Mouse (Mus musculus) heart, embryonic 10.5 days (tissue): ENCODE data around the gene Lamc2. TPM values are rescaled to one million over a fixed set of nuclear protein-coding genes. Genes with fewer than 3 reads are reported as not detected.

ENCODE experiments used
- DNase-seq: peaks from one replicate; pipeline ENCODE4 v3.0.0-alpha.2; 2017; ENCODE audit warnings: low spot score
- H3K27ac ChIP-seq: fragments of 300-500 bp; sonication (generic); 2 replicates; pipeline ENCODE4 v1.5.1; 2016; ENCODE audit warnings: mild to moderate bottlenecking
- H3K27me3 ChIP-seq: fragments of 300-500 bp; sonication (generic); 2 replicates; pipeline ENCODE4 v1.6.1; 2016; ENCODE audit warnings: mild to moderate bottlenecking; ENCODE audit not compliant: poor library complexity, insufficient read depth, severe bottlenecking
- H3K36me3 ChIP-seq: fragments of 300-500 bp; sonication (generic); 2 replicates; pipeline ENCODE4 v1.6.1; 2016; ENCODE audit warnings: mild to moderate bottlenecking, moderate library complexity
- H3K4me1 ChIP-seq: fragments of 300-500 bp; sonication (generic); 2 replicates; pipeline ENCODE4 v1.6.1; 2016; ENCODE audit warnings: mild to moderate bottlenecking
- H3K4me3 ChIP-seq: fragments of 300-500 bp; sonication (generic); 2 replicates; pipeline ENCODE4 v1.5.1; 2016; ENCODE audit warnings: mild to moderate bottlenecking, moderate library complexity
- H3K9me3 ChIP-seq: fragments of 300-500 bp; sonication (generic); 2 replicates; pipeline ENCODE4 v1.6.1; 2016; ENCODE audit warnings: mild to moderate bottlenecking, moderate library complexity
- WGBS: fragments of 180-500 bp; shearing (Covaris S2); methylation state at CpG from one replicate; pipeline ENCODE4 v1.1.7; 2016; 5-methylcytosine and 5-hydroxymethylcytosine counted together
- polyA plus RNA-seq: library from polyadenylated mRNA; unstranded; fragments of >200 nt; fragmentation: Nextera tagmentation; extraction: Ambion mirVana; gene quantifications from 2 replicates; pipeline ENCODE4 v1.2.1, GENCODE M21; 2016

Gene Lamc2
- polyA plus RNA-seq, 1 experiment from 2014 or later: 4.9 TPM

DNA sequence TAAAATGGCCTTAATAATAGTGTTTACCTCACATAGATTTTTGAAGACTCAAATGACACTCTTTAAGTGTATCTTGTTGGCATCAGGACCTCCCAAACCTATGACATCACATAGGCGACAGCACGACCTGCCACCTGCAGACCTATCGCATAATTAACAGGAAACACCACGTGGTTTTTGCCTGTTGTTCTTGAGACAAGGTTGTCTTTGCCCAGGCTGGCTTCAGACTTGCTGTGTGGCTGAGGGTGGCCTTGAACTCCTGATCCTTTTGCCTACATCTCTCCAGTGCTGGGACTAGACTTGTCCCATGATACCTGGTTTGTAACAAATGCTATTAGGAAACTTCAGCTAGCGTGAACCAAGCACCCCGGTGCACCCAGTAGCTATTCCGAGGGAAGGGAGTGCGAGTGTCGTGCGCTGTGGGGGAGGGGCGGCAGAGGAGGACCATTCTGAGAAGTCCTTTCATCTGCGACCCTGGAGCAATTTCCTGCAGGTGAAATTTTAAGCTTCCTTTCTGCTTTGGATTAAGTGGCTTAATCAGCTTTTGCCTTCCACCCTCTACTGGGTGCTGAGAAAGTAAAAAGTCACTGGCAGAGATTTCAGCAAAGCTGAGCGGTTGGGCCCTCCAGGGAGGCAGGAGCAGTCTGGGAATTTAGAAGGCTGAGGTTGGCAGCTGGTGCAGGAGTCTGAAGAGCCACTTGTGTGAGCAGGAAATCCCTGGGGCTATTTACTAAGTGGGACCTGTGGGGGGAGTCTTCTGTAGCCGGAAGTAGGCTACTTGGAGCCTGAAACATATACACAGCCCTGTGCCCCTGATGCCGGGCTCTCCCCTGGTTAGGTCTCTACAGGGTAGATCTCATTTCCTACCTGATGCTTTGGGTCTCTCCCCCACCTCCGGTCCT is 90.2 kb downstream of the Lamc2 start:
- WGBS: 16% methylated on average over 16 of the region's 16 CpGs
- no peak for DNase-seq
- Histone ChIP-seq H3K36me3 (no peaks in the 10 kb centered on the region), H3K9me3 (no peaks in the 10 kb centered on the region), H3K4me3 (no peak overlapping the region), H3K4me1 (peaks cover 62% of the 10 kb centered on the region), H3K27ac (peak overlapping the region; percentile 37; the same call in 1 of the 2 replicates), H3K27me3 (no peaks in the 10 kb centered on the region; the same call in 1 of the 2 replicates)

DNA sequence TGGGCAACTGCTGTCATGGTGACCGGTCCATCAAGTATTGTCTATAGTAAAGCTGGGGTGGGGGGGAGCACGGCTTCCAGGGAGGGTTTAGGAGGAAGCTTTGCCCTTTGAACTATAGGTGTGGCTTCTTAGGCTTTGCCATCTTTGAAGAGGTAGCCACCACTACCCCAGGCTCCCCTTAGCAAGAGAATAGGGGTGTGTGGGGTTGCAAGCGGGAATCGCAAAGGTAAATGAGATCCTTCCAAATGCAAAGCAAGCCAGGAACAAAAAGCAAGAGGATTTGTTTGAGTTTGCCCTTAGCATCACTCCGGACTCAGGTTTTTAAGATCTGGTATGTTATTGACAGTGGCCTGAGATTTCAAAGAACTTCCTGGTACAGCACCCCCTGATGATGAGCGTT is 90.9 kb downstream of the Lamc2 start:
- 57% methylated on average over 6 of the region's 6 CpGs for WGBS
- H3K9me3 ChIP-seq: no peaks in the 10 kb centered on the region
- H3K27ac ChIP-seq: no peak overlapping the region
- no peak overlapping the region for H3K4me3 ChIP-seq
- no peak for DNase-seq
- no peaks in the 10 kb centered on the region for H3K36me3 ChIP-seq
- peaks cover 59% of the 10 kb centered on the region for H3K4me1 ChIP-seq
- H3K27me3 ChIP-seq: no peaks in the 10 kb centered on the region; the same call in 1 of the 2 replicates

DNA sequence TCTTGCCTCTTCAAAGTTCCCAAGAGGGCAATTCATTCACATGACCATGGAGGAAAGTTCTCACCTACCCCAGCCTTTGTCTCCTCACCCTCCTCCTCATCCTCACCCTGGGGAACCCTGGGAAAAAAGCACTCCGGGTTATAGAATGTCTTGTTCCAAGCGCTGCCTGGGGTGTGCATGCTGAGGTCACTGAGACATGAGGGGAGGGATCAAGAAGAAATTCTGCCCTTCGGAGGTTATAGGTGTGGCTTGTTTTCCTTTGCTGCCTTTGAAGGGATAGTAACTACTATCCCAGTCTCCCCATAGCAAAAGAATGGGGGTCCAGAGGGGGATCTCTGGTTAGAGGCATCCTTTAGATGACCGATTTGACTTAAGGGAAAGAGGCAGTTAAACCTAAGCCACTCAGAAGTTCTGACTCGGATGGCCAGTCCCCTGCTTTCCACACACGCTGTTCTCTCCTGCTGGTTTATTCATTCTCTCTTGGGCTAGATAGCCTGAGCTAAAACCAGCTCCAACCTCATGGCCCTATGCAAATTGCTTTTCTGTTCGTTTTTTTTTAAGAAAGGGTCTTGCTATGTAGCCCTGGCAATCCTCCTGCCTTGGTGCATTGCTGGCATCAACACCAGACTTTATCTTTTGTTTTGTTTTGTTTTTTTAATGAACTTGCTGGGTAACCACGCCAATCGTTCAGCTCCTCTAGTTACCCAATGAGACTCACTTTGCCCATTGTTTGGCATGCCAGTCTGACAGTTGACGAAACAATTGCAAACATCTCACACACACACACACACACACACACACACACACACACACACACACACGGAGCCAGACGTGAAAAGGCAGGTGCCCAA is 91.8 kb downstream of the Lamc2 start:
- Histone ChIP-seq H3K27me3 (no peaks in the 10 kb centered on the region; the same call in 1 of the 2 replicates), H3K4me1 (peaks cover 55% of the 10 kb centered on the region), H3K27ac (0 out of 2 replicates have a peak overlapping the region, but pooled peaks have one; percentile 17), H3K4me3 (no peak overlapping the region), H3K9me3 (no peaks in the 10 kb centered on the region), H3K36me3 (no peaks in the 10 kb centered on the region)
- DNase-seq: no peak
- 40% methylated on average over 12 of the region's 12 CpGs for WGBS

DNA sequence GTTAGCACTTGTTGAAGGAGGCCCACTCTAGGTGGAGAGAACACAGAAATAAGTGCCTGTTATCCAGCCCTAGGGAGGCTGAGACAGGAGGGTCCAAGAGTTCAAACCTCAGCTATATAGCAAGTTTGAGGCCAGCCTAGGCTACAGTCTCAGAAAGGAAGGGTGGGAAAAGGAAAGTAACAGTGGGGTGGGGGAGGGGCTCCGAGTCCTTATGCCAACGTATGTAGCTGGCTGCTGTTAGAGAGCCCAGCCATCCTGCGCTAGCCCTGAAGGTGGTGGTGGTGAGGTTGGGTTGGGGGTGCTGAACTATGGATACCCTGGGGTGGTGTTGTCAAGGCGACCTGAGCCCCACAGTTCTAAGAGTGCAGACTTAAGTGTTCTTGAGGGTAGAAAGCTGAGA is 92.7 kb downstream of the Lamc2 start:
- no peak for DNase-seq
- H3K27me3 ChIP-seq: no peaks in the 10 kb centered on the region; the same call in 1 of the 2 replicates
- peaks cover 47% of the 10 kb centered on the region for H3K4me1 ChIP-seq
- H3K36me3 ChIP-seq: no peaks in the 10 kb centered on the region
- H3K27ac ChIP-seq: 0 out of 2 replicates have a peak overlapping the region, but pooled peaks have one; percentile 22
- WGBS: 57% methylated on average over 4 of the region's 4 CpGs
- H3K9me3 ChIP-seq: no peaks in the 10 kb centered on the region
- no peak overlapping the region for H3K4me3 ChIP-seq

DNA sequence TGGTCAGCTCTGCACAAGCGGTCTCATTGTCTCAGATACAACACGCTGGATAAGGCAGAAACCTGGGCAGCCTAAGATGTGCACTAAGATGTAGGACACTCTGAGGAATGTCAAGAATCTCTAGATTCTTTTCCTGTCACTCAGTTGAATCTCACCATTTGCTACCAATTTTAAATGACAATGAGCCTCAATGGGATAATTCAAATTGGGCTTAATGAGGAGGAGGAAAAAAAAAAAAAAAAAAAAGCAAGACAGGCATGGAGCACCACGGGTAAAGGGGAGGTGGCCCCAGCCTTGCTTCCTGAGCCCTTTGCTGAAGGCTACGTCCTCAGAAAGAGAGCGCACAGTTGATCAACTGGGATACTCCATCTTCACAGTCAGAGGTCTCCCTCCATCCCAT is 93.1 kb downstream of the Lamc2 start:
- Histone ChIP-seq H3K9me3 (no peaks in the 10 kb centered on the region), H3K4me3 (no peak overlapping the region), H3K27ac (no peak overlapping the region), H3K36me3 (no peaks in the 10 kb centered on the region), H3K27me3 (no peaks in the 10 kb centered on the region; the same call in 1 of the 2 replicates), H3K4me1 (peaks cover 43% of the 10 kb centered on the region)
- no peak for DNase-seq
- WGBS: 55% methylated on average over 5 of the region's 5 CpGs

DNA sequence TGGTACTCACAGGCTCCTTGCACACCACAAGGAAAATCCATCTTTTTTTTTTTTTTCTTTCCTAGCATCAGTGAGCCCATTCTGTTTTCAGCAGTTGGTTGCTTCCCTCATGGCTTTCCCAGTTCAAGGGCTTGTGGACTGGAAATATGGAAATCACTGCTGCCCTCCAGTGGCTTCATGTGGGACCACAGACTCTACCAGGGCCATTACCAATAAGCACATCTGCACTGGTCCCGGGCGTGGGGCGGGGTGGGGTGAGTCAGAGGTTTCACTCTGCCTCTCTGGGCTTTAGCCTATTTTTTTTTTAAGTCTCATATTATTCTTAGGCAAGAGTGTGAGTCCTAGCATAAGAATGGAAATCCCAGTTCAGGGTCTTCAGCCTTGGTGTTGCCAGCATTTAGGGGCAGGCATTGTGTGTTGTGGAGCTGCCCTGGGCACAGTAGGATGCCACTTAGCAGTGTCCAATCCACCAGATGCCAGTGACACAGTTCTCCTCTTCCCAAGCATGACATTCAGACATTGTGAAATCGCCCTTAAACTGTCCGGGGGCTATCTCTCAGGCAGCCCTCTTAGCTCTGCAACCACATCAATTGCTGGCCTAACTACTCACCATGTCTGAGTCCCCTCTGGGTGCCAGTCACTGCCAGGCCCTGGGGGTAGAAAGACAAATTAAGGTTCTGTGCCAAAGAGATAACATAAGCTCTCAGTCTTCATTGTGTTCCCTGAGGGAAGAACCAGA is 93.8 kb downstream of the Lamc2 start:
- 53% methylated on average over 5 of the region's 5 CpGs for WGBS
- no peaks in the 10 kb centered on the region; the same call in 1 of the 2 replicates for H3K27me3 ChIP-seq
- H3K4me3 ChIP-seq: peak overlapping the region; percentile 20; the same call in 1 of the 2 replicates
- H3K9me3 ChIP-seq: no peaks in the 10 kb centered on the region
- DNase-seq: no peak
- H3K27ac ChIP-seq: peak overlapping the region; percentile 24; the same call in 1 of the 2 replicates
- H3K36me3 ChIP-seq: no peaks in the 10 kb centered on the region
- H3K4me1 ChIP-seq: peaks cover 42% of the 10 kb centered on the region

DNA sequence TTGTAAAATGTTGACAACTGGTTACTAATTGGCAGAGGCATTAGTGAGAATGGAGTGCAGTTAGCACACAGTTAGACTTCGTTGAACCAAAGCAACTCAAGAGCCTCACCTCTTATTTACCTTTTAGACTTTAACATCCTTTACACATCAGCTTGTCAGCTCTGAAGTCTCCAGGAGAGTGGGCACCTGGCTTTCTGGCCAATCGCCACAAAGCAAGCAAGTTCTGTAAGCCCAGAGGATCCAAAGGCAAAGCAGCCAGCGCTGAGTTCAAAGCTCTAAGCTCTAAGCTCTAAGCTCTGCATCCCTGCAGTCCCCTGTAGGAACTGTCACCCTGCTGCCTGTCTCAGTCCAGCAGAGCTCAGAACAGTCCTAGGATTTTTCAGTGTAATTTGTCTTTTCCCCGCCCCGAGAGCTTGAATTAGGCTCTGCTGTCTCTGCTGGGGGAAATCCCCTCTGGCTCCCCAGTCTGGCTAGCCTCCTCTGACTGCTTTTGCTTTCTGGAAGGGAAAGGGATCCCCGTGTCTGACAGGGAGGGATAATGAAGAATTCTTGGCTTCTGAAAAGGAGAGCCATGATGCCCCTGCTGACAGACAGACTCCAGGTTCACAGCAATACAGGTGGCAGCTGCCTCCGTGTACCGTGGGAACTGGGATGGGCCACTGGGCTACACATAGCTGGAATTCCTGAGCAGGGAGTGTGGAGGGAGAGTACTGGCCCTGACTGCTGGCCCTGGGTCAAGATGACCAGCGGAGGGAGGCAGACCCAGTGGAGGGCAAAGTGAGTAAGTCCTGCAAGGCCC is 94.6 kb downstream of the Lamc2 start:
- no peaks in the 10 kb centered on the region; the same call in 1 of the 2 replicates for H3K27me3 ChIP-seq
- no peaks in the 10 kb centered on the region for H3K36me3 ChIP-seq
- no peaks in the 10 kb centered on the region for H3K9me3 ChIP-seq
- H3K27ac ChIP-seq: peak overlapping the region; percentile 24
- peak overlapping the region; percentile 20; the same call in 1 of the 2 replicates for H3K4me3 ChIP-seq
- DNase-seq: no peak
- H3K4me1 ChIP-seq: peaks cover 38% of the 10 kb centered on the region
- WGBS: 15% methylated on average over 9 of the region's 9 CpGs

DNA sequence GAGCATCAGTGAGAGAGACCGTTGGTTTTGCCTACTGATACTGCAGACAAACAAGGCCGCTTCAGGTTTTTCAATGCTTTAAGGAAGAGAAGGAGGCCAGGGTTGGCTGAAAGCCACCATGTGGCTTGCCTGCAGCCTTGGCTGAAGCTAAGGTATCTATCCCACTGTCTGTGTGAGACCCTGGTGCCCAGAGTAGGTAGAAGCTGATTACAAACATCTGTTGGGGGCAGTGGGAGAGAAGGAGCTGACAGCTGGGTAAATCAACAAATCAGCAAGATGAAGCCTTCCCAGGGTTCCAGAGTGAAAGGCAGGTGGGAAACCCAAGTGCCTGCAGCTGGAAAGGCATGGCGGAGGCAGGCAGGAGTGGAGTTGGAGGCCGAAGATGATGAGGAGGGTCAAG is 95.4 kb downstream of the Lamc2 start:
- Histone ChIP-seq H3K36me3 (no peaks in the 10 kb centered on the region), H3K27ac (no peak overlapping the region), H3K4me1 (peaks cover 30% of the 10 kb centered on the region), H3K4me3 (no peak overlapping the region), H3K27me3 (no peaks in the 10 kb centered on the region; the same call in 1 of the 2 replicates), H3K9me3 (no peaks in the 10 kb centered on the region)
- WGBS: 55% methylated on average over 4 of the region's 4 CpGs
- DNase-seq: no peak

DNA sequence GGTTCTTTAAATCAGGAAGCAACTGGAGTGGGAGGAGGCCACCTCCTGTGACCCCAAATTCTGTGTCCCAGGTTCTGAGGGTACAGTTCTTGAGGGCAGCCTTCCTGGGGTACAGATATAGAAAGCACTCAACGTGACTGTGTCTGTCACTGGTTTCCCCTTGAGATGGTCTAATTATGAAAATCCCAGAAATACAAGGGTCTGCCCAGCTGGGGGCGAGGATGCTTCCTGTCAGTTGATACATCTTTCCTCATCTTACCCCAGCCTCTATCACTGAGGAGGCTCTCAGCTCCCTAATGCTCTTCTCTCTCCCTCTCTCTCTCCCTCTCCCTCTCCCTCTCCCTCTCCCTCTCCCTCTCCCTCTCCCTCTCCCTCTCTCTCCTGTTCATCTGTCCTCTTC is 96.2 kb downstream of the Lamc2 start:
- H3K4me3 ChIP-seq: no peak overlapping the region

DNA sequence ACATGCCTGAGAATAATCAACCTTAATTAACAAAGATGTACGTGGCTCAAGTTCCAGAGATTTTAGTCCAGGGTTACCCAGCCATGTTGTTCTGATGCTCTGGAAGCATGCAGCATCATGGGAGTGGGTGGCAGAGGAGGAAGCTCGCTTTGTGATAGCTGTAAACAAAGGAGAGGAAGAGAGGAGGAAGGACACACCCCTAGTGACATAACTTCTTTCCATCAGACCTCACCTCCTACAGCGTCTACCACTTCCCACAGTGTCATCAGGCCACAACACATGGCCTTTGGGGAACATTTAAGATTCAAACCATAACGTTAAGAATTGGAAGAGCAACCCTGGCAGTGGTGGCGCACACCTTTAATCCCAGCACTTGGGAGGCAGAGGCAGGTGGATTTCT is 98.5 kb downstream of the Lamc2 start:
- H3K27me3 ChIP-seq: no peaks in the 10 kb centered on the region
- H3K9me3 ChIP-seq: no peaks in the 10 kb centered on the region
- peaks cover 32% of the 10 kb centered on the region for H3K4me1 ChIP-seq
- no peak overlapping the region for H3K4me3 ChIP-seq
- 76% methylated on average over 5 of the region's 5 CpGs for WGBS
- H3K36me3 ChIP-seq: no peaks in the 10 kb centered on the region
- H3K27ac ChIP-seq: no peak overlapping the region
- DNase-seq: no peak

More for the DNA sequence above, 96.2 kb downstream of the Lamc2 start:
- Histone ChIP-seq H3K36me3 (no peaks in the 10 kb centered on the region), H3K9me3 (no peaks in the 10 kb centered on the region), H3K27me3 (no peaks in the 10 kb centered on the region; the same call in 1 of the 2 replicates), H3K27ac (no peak overlapping the region), H3K4me1 (peaks cover 31% of the 10 kb centered on the region)
- 76% methylated on average over 2 of the region's 2 CpGs for WGBS
- no peak for DNase-seq

DNA sequence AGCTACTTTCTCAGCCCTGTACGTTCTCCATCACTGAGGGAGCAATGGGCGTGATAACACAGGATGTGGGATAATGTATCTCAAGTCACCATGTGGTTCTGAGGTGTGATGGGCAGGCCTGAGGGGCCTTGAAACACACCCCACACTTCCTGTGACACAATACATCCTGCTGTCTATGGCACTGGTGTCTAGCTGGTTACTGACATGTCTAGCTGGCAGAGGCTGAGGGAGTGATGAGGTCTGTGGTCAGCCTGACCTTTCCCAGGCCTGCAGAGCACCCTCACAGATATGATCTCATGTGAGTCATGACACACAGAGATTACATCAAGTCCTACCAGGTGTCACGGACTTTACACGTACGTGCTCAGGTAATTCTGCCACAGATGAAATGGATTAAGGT is 101.0 kb downstream of the Lamc2 start:
- H3K4me3 ChIP-seq: no peak overlapping the region
- H3K9me3 ChIP-seq: no peaks in the 10 kb centered on the region
- H3K27me3 ChIP-seq: no peaks in the 10 kb centered on the region
- H3K27ac ChIP-seq: no peak overlapping the region
- 64% methylated on average over 5 of the region's 5 CpGs for WGBS
- DNase-seq: no peak
- peaks cover 11% of the 10 kb centered on the region for H3K4me1 ChIP-seq
- H3K36me3 ChIP-seq: no peaks in the 10 kb centered on the region

DNA sequence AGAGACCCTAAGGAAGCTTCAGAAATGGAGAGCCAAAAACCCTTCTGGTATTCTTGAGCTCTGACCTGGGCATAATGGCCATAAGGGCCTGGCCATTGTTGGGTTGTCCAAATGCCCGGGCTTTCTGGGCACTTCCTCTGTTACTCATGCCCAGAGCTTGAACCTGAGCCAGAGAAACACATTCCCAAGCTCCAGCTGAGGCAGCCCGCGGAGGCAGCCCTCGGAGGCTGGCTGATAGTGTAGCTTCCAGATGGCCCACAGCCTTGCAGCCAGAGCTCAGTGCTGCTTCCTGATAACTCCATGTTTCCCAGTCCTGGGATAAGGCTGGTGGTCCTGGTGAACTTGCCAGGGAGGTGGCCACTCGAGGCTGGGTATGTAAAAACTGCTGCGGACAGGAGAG is 102.1 kb downstream of the Lamc2 start:
- 31% methylated on average over 6 of the region's 6 CpGs for WGBS
- H3K36me3 ChIP-seq: no peaks in the 10 kb centered on the region
- no peak overlapping the region for H3K27ac ChIP-seq
- H3K9me3 ChIP-seq: no peaks in the 10 kb centered on the region
- no peak overlapping the region for H3K4me3 ChIP-seq
- DNase-seq: no peak
- peaks cover 11% of the 10 kb centered on the region for H3K4me1 ChIP-seq
- no peaks in the 10 kb centered on the region for H3K27me3 ChIP-seq
